Mouse (Mus musculus): ENCODE results near the gene Plekha6. TPM values are rescaled to one million over a fixed set of nuclear protein-coding genes. Genes with fewer than 3 reads are reported as not detected.

Plekha6 gene
- polyA plus RNA-seq, 1 experiment from 2014 or later: 2.6 TPM

GRCm38 (mm10) chr1:133130638-133131560, 33.1 kb upstream of the Plekha6 start, which contains the start of gene Ppp1r15b:
Gene Ppp1r15b, plus strand, starts transcription at chr1:133131143.
- peak within 1 kb of the TSS; percentile 97 for H3K9ac ChIP-seq
- peak within 1 kb of the TSS; percentile 100 for H3K4me2 ChIP-seq (replicated peaks)
- H3K36me3 ChIP-seq: peaks cover 15% of the 10 kb centered on the region; the same call in 1 of the 2 replicates
- H3K9me3 ChIP-seq: no peaks in the 10 kb centered on the region
- H3K4me3 ChIP-seq: peak within 1 kb of the TSS; percentile 99
- WGBS: under 1% methylated on average over 72 of the region's 72 CpGs
- peak; percentile 99 for ATAC-seq (ENCODE audit: low FRiP score, low read depth)
- peak within 1 kb of the TSS; percentile 97 for H3K27ac ChIP-seq
- H3K4me1 ChIP-seq: peaks cover 42% of the 10 kb centered on the region
- no peaks in the 10 kb centered on the region for H3K27me3 ChIP-seq

GRCm38 (mm10) chr1:133131561-133131905, 32.5 kb upstream of the Plekha6 start:
- H3K27ac ChIP-seq: peak overlapping the region; percentile 97
- no peaks in the 10 kb centered on the region for H3K27me3 ChIP-seq
- peak overlapping the region; percentile 100 for H3K4me2 ChIP-seq (replicated peaks)
- peaks cover 48% of the 10 kb centered on the region for H3K4me1 ChIP-seq
- ATAC-seq (ENCODE audit: low FRiP score, low read depth): no peak
- H3K4me3 ChIP-seq: peak overlapping the region; percentile 99
- H3K9me3 ChIP-seq: no peaks in the 10 kb centered on the region
- H3K9ac ChIP-seq: peak overlapping the region; percentile 97
- WGBS: 0% methylated on average over 35 of the region's 35 CpGs
- peaks cover 20% of the 10 kb centered on the region for H3K36me3 ChIP-seq

GRCm38 (mm10) chr1:133131936-133132335, 32.1 kb upstream of the Plekha6 start:
- peaks cover 48% of the 10 kb centered on the region for H3K4me1 ChIP-seq
- H3K4me3 ChIP-seq: peak overlapping the region; percentile 99
- peak overlapping the region; percentile 100 for H3K4me2 ChIP-seq (replicated peaks)
- peak overlapping the region; percentile 97 for H3K27ac ChIP-seq
- no peak for ATAC-seq (ENCODE audit: low FRiP score, low read depth)
- H3K36me3 ChIP-seq: peaks cover 24% of the 10 kb centered on the region
- peak overlapping the region; percentile 97 for H3K9ac ChIP-seq
- H3K9me3 ChIP-seq: no peaks in the 10 kb centered on the region
- no peaks in the 10 kb centered on the region for H3K27me3 ChIP-seq
- 0% methylated on average over 11 of the region's 11 CpGs for WGBS

- 11% methylated on average over 26 of the region's 26 CpGs for WGBS
- Histone ChIP-seq H3K4me1 (peaks cover 48% of the 10 kb centered on the region), H3K27ac (peak overlapping the region; percentile 97)
Measured at GRCm38 (mm10) chr1:133132388-133133326, 31.4 kb upstream of the Plekha6 start.

GRCm38 (mm10) chr1:133133425-133133824, 30.6 kb upstream of the Plekha6 start:
- H3K27me3 ChIP-seq: no peaks in the 10 kb centered on the region
- H3K9ac ChIP-seq: peak overlapping the region; percentile 97
- ATAC-seq (ENCODE audit: low FRiP score, low read depth): no peak
- no peaks in the 10 kb centered on the region for H3K9me3 ChIP-seq
- peaks cover 39% of the 10 kb centered on the region for H3K36me3 ChIP-seq
- peak overlapping the region; percentile 100 for H3K4me2 ChIP-seq (replicated peaks)
- H3K27ac ChIP-seq: no peak overlapping the region
- peaks cover 48% of the 10 kb centered on the region for H3K4me1 ChIP-seq
- peak overlapping the region; percentile 99 for H3K4me3 ChIP-seq
- WGBS: 8% methylated on average over 2 of the region's 2 CpGs

More at GRCm38 (mm10) chr1:133132388-133133326, 31.4 kb upstream of the Plekha6 start:
- peak overlapping the region; percentile 97 for H3K9ac ChIP-seq
- H3K27me3 ChIP-seq: no peaks in the 10 kb centered on the region
- peak overlapping the region; percentile 100 for H3K4me2 ChIP-seq (replicated peaks)
- ATAC-seq (ENCODE audit: low FRiP score, low read depth): no peak
- H3K36me3 ChIP-seq: peaks cover 31% of the 10 kb centered on the region
- H3K4me3 ChIP-seq: peak overlapping the region; percentile 99
- no peaks in the 10 kb centered on the region for H3K9me3 ChIP-seq

- peaks cover 45% of the 10 kb centered on the region for H3K36me3 ChIP-seq
- H3K27ac ChIP-seq: no peak overlapping the region
- no peaks in the 10 kb centered on the region for H3K9me3 ChIP-seq
- peak overlapping the region; percentile 100 for H3K4me2 ChIP-seq (replicated peaks)
- ATAC-seq (ENCODE audit: low FRiP score, low read depth): no peak
- 33% methylated on average over 4 of the region's 4 CpGs for WGBS
- H3K4me1 ChIP-seq: peaks cover 48% of the 10 kb centered on the region
- peak overlapping the region; percentile 97 for H3K9ac ChIP-seq
- H3K27me3 ChIP-seq: no peaks in the 10 kb centered on the region
- H3K4me3 ChIP-seq: peak overlapping the region; percentile 99
Measured at GRCm38 (mm10) chr1:133134071-133134470, 29.9 kb upstream of the Plekha6 start.

- peak overlapping the region; percentile 46 for H3K9ac ChIP-seq
- peaks cover 48% of the 10 kb centered on the region for H3K4me1 ChIP-seq
- ATAC-seq (ENCODE audit: low FRiP score, low read depth): no peak
- H3K36me3 ChIP-seq: peaks cover 51% of the 10 kb centered on the region
- H3K27me3 ChIP-seq: no peaks in the 10 kb centered on the region
- H3K4me2 ChIP-seq (replicated peaks): peak overlapping the region; percentile 100
- H3K27ac ChIP-seq: no peak overlapping the region
- H3K4me3 ChIP-seq: peak overlapping the region; percentile 99
- H3K9me3 ChIP-seq: no peaks in the 10 kb centered on the region
- 57% methylated on average over 4 of the region's 4 CpGs for WGBS
Measured at GRCm38 (mm10) chr1:133134881-133135280, 29.1 kb upstream of the Plekha6 start.

GRCm38 (mm10) chr1:133135808-133136207, 28.2 kb upstream of the Plekha6 start:
- Histone ChIP-seq H3K27me3 (no peaks in the 10 kb centered on the region), H3K27ac (no peak overlapping the region), H3K4me3 (peak overlapping the region; percentile 99), H3K9me3 (no peaks in the 10 kb centered on the region), H3K9ac (0 out of 2 replicates have a peak overlapping the region, but pooled peaks have one; percentile 8), H3K4me1 (peaks cover 43% of the 10 kb centered on the region), H3K36me3 (peaks cover 60% of the 10 kb centered on the region), H3K4me2 (replicated peaks) (peak overlapping the region; percentile 100)
- no peak for ATAC-seq (ENCODE audit: low FRiP score, low read depth)
- WGBS: 42% methylated on average over 5 of the region's 5 CpGs

- WGBS: 88% methylated on average over 1 of the region's 1 CpGs
- no peak overlapping the region for H3K9ac ChIP-seq
- H3K36me3 ChIP-seq: peaks cover 72% of the 10 kb centered on the region
- H3K4me1 ChIP-seq: peaks cover 31% of the 10 kb centered on the region
- H3K4me2 ChIP-seq (replicated peaks): no peak overlapping the region
- no peaks in the 10 kb centered on the region for H3K9me3 ChIP-seq
- no peak for ATAC-seq (ENCODE audit: low FRiP score, low read depth)
- H3K27ac ChIP-seq: no peak overlapping the region
- no peak overlapping the region for H3K4me3 ChIP-seq
- no peaks in the 10 kb centered on the region for H3K27me3 ChIP-seq
Measured at GRCm38 (mm10) chr1:133138401-133138800, 25.6 kb upstream of the Plekha6 start.

- H3K4me2 ChIP-seq (replicated peaks): no peak overlapping the region
- ATAC-seq (ENCODE audit: low FRiP score, low read depth): peak; percentile 28; the same call in 1 of the 2 replicates
- no peak overlapping the region for H3K27ac ChIP-seq
- H3K4me1 ChIP-seq: no peaks in the 10 kb centered on the region
- no peaks in the 10 kb centered on the region for H3K27me3 ChIP-seq
- WGBS: 62% methylated on average over 22 of the region's 22 CpGs
- no peak overlapping the region for H3K4me3 ChIP-seq
- no peak overlapping the region for H3K9ac ChIP-seq
- H3K9me3 ChIP-seq: peaks cover 11% of the 10 kb centered on the region; the same call in 1 of the 2 replicates
- H3K36me3 ChIP-seq: peaks cover 11% of the 10 kb centered on the region
Measured at GRCm38 (mm10) chr1:133146014-133147009, 17.7 kb upstream of the Plekha6 start.

- Histone ChIP-seq H3K9ac (no peak overlapping the region), H3K36me3 (peaks cover 4% of the 10 kb centered on the region), H3K4me3 (no peak overlapping the region), H3K27me3 (no peaks in the 10 kb centered on the region), H3K9me3 (peaks cover 11% of the 10 kb centered on the region; the same call in 1 of the 2 replicates), H3K27ac (no peak overlapping the region), H3K4me1 (no peaks in the 10 kb centered on the region), H3K4me2 (replicated peaks) (no peak overlapping the region)
- no peak for ATAC-seq (ENCODE audit: low FRiP score, low read depth)
- 71% methylated on average over 5 of the region's 5 CpGs for WGBS
Measured at GRCm38 (mm10) chr1:133147324-133147723, 16.7 kb upstream of the Plekha6 start.
